Mouse (Mus musculus) liver, embryonic 12.5 days (tissue): Measurements from ENCODE around the gene Arf4. TPM values are rescaled to one million over a fixed set of nuclear protein-coding genes. Genes with fewer than 3 reads are reported as not detected.

Source experiments
- ATAC-seq: fragments of 200-750 bp; cut with Nextera tagmentation; 2 replicates; pipeline ENCODE4 v1.8.0; 2017; ENCODE audit warnings: moderate number of reproducible peaks, mild to moderate bottlenecking, moderate library complexity
- H3K27ac ChIP-seq: fragments of 300-500 bp; sonication (generic); 2 replicates; pipeline ENCODE4 v1.5.1; 2016; ENCODE audit warnings: mild to moderate bottlenecking
- H3K27me3 ChIP-seq: fragments of 300-500 bp; sonication (generic); replicated peaks from 2 replicates; pipeline ENCODE4 v1.6.1; 2016; ENCODE audit warnings: mild to moderate bottlenecking, moderate library complexity
- H3K36me3 ChIP-seq: fragments of 300-500 bp; sonication (generic); 2 replicates; pipeline ENCODE4 v1.6.1; 2016; ENCODE audit warnings: mild to moderate bottlenecking, moderate library complexity
- H3K4me1 ChIP-seq: fragments of 300-500 bp; sonication (generic); 2 replicates; pipeline ENCODE4 v1.6.1; 2016
- H3K4me2 ChIP-seq: fragments of 300-500 bp; sonication (generic); 2 replicates; pipeline ENCODE4 v1.6.1; 2016; ENCODE audit warnings: mild to moderate bottlenecking, moderate library complexity
- H3K4me3 ChIP-seq: fragments of 300-500 bp; sonication (generic); 2 replicates; pipeline ENCODE4 v1.5.1; 2016; ENCODE audit warnings: mild to moderate bottlenecking, moderate library complexity
- H3K9ac ChIP-seq: fragments of 300-500 bp; sonication (generic); 2 replicates; pipeline ENCODE4 v1.6.1; 2016; ENCODE audit warnings: mild to moderate bottlenecking, moderate library complexity
- H3K9me3 ChIP-seq: fragments of 300-500 bp; sonication (generic); replicated peaks from 2 replicates; pipeline ENCODE4 v1.6.1; 2016; ENCODE audit warnings: mild to moderate bottlenecking, moderate library complexity
- WGBS: fragments of 180-500 bp; shearing (Covaris S2); methylation state at CpG from one replicate; pipeline ENCODE4 v1.1.7; 2016; ENCODE audit not compliant: insufficient replicate concordance; 5-methylcytosine and 5-hydroxymethylcytosine counted together
- polyA plus RNA-seq: library from polyadenylated mRNA; unstranded; fragments of >200 nt; fragmentation: Nextera tagmentation; extraction: Ambion mirVana; gene quantifications from 2 replicates; pipeline ENCODE4 v1.2.1, GENCODE M21; 2016

Gene Arf4
- polyA plus RNA-seq, result 203 and 206 TPM in 2 replicates

DNA sequence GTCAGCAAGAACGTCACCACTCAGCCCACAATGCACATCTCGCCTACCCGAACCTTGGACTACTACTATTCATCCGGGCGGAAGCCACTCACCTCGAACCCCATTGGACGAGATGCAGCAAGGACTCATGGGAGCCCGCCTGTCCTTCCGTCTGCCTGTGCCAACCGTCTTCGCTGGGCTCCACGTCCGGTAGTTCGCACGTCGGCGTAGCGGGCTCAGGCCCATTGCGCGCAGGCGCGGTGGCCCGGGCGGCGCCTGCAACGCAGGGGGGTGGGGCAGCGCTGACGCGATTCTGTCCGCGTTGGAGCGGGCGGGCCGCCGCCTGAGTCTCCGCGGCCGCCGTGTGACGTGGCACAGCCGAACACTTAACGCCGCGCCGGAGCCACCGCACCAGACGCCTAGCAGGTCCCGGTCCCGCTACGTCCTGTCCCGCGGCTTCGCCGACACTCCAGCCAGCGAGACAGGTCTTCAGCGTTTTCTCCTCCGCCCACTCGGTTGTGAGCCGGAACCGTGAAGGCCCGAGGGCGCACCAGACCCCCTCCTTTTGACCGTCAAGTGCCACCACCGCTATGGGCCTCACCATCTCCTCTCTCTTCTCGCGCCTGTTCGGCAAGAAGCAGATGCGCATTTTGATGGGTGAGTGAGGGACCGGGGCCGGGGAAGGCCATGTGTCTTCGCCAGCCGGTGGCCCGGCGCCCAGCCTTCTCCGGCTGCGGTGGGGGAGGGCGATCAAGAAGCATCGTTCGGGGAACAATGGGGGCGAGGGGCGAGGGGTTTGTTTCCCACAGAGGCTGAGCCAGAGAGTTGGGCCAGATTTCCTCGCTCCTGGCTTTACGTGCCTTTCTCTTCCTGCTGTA is at the start of gene Arf4:
Gene Arf4, plus strand, starts transcription at position 224 of the 857 bp plus-strand sequence.
- no peaks in the 10 kb centered on the region for H3K27me3 ChIP-seq
- under 1% methylated on average over 83 of the region's 83 CpGs for WGBS
- H3K27ac ChIP-seq, result peak within 1 kb of the TSS; percentile 98
- H3K4me2 ChIP-seq, result peak within 1 kb of the TSS; percentile 81
- peaks cover 38% of the 10 kb centered on the region for H3K4me1 ChIP-seq
- H3K4me3 ChIP-seq, result peak within 1 kb of the TSS; percentile 98
- H3K9ac ChIP-seq, result peak within 1 kb of the TSS; percentile 98
- H3K36me3 ChIP-seq, result peaks cover 7% of the 10 kb centered on the region; the same call in 1 of the 2 replicates
- no peaks in the 10 kb centered on the region for H3K9me3 ChIP-seq
- ATAC-seq, result peak; percentile 98

DNA sequence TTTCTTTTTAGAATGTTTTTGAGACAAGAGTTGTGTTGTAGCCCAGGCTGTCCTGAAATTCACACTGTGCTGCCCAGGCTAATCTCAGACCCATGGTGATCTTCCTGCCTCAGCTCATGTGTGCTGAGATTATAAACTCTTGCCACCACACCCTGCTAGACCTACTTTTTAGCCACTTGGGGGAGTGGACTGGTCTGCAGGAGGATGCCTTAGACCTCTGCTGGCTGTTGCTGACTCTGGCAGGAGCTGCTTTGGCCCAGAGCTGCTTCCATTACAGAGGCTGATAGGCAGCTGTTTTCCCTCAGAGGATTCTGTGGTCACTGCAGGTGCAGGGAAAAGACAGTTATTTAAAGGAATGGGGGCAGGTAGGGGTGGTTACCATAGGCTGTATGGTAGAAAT is 46.5 kb upstream of the Arf4 start:
- H3K9me3 ChIP-seq, result no peaks in the 10 kb centered on the region
- peaks cover 89% of the 10 kb centered on the region for H3K4me1 ChIP-seq
- 0 out of 2 replicates have a peak overlapping the region, but pooled peaks have one; percentile 65 for H3K27ac ChIP-seq
- no peak overlapping the region for H3K4me2 ChIP-seq
- H3K4me3 ChIP-seq, result no peak overlapping the region
- peaks cover 6% of the 10 kb centered on the region for H3K36me3 ChIP-seq
- no peak for ATAC-seq
- H3K27me3 ChIP-seq, result no peaks in the 10 kb centered on the region
- H3K9ac ChIP-seq, result no peak overlapping the region

DNA sequence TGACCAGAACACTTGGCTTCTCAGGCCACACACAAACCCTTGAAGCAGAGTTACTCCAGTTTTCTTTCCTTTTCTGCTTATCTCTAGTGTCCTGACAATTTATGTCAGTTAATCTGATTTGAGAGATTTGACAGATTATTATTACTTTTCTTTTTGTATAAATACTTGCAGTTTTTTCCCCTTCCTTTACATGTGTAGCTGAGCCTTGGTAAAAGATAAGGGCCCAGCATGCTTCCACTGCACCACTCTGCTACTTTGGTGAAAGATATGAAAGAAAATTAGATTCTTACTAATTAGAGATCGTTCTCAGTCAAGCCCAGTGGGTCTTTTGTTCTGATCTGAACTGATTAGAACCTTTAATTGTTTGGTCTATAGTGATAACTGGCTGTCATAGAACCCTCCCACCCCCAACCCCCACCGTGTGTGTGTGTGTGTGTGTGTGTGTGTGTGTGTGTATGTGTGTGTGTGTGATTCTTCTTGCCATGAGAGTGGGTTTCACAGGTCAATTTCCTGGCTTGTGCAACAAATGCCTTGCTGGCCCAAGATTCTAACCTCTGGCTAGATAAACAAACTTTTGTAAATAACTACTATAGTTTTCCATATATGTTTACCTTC is 44.5 kb upstream of the Arf4 start:
- peaks cover 25% of the 10 kb centered on the region for H3K36me3 ChIP-seq
- peak overlapping the region; percentile 40 for H3K9ac ChIP-seq
- ATAC-seq, result peak; percentile 61
- WGBS, result 16% methylated on average over 2 of the region's 2 CpGs
- H3K27me3 ChIP-seq, result no peaks in the 10 kb centered on the region
- peaks cover 78% of the 10 kb centered on the region for H3K4me1 ChIP-seq
- H3K4me3 ChIP-seq, result no peak overlapping the region
- H3K9me3 ChIP-seq, result 0 out of 2 replicates have a peak, but pooled peaks cover 4% of the 10 kb centered on the region
- H3K4me2 ChIP-seq, result peak overlapping the region; percentile 40
- peak overlapping the region; percentile 88 for H3K27ac ChIP-seq

DNA sequence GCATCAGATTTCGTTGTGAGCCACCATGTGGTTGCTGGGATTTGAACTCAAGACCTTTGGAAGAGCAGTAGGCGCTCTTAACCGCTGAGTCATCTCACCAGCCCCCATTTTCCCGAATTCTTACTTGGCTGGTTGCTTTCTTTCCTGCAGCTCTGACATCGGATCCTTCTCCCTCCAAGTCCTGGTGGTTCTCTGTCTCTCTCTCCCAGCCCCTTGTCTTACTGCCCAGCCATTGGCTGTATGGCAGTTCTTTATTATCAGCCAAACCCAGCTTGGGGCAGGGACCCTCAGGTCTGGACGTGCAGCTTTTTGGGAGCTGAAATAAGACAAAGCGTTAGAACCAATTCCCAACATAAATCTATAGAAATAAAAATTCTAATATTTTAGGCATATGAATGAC is 42.7 kb upstream of the Arf4 start:
- WGBS, result 30% methylated on average over 7 of the region's 7 CpGs
- peaks cover 41% of the 10 kb centered on the region for H3K36me3 ChIP-seq
- H3K9me3 ChIP-seq, result 0 out of 2 replicates have a peak, but pooled peaks cover 5% of the 10 kb centered on the region
- peak overlapping the region; percentile 45; the same call in 1 of the 2 replicates for H3K9ac ChIP-seq
- H3K4me3 ChIP-seq, result peak overlapping the region; percentile 10; the same call in 1 of the 2 replicates
- H3K4me1 ChIP-seq, result peaks cover 66% of the 10 kb centered on the region
- peak overlapping the region; percentile 55 for H3K4me2 ChIP-seq
- no peaks in the 10 kb centered on the region for H3K27me3 ChIP-seq
- peak; percentile 87 for ATAC-seq
- H3K27ac ChIP-seq, result peak overlapping the region; percentile 88

DNA sequence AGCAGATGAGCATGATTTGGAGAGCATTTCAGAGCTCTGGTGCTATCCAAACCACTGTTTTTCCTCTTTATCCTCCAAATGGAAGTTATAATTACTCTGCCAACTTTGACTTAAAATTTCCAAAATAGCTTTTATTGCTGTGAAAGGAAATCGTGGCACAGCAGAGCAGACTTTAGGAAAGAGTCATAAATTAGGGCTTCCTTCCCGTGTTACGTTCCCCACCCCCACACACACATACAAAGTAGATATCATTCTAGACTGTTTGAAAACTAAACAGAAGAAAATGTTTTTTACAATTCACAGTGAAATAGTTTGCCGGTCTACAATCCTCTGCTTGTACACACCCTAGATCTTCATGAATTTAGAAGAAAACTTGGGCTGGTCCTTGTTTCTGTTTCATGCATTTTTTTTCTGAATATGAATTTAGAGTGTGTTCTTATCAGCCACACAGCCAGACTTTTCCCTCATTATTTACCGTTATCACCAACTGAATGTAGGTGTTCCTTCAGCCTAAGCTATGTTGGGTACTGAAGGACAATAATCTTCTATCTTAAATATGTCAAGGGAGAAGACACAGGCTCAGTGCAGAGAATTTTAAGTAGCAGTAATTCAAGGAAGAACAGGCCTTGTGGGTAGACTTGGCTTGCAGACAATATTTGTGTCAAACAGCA is 42.0 kb upstream of the Arf4 start:
- peak overlapping the region; percentile 49 for H3K9ac ChIP-seq
- 0 out of 2 replicates have a peak, but pooled peaks cover 5% of the 10 kb centered on the region for H3K9me3 ChIP-seq
- H3K27me3 ChIP-seq, result no peaks in the 10 kb centered on the region
- peak; percentile 74 for ATAC-seq
- peak overlapping the region; percentile 88 for H3K27ac ChIP-seq
- peaks cover 40% of the 10 kb centered on the region for H3K36me3 ChIP-seq
- peak overlapping the region; percentile 14; the same call in 1 of the 2 replicates for H3K4me3 ChIP-seq
- WGBS, result 11% methylated on average over 5 of the region's 5 CpGs
- H3K4me2 ChIP-seq, result peak overlapping the region; percentile 55
- H3K4me1 ChIP-seq, result peaks cover 61% of the 10 kb centered on the region

- ATAC-seq, result no peak
- no peak overlapping the region for H3K4me3 ChIP-seq
- no peak overlapping the region for H3K27ac ChIP-seq
- H3K9ac ChIP-seq, result no peak overlapping the region
- 78% methylated on average over 4 of the region's 4 CpGs for WGBS
- no peaks in the 10 kb centered on the region for H3K27me3 ChIP-seq
- H3K36me3 ChIP-seq, result peaks cover 79% of the 10 kb centered on the region
- no peaks in the 10 kb centered on the region for H3K9me3 ChIP-seq
- H3K4me1 ChIP-seq, result no peaks in the 10 kb centered on the region
- no peak overlapping the region for H3K4me2 ChIP-seq
These were observed 32.5 kb upstream of the Arf4 start for GRCm38 (mm10) chr14:26605354-26605753.

- Histone ChIP-seq H3K4me2 (no peak overlapping the region), H3K9ac (no peak overlapping the region), H3K4me3 (no peak overlapping the region), H3K9me3 (no peaks in the 10 kb centered on the region), H3K36me3 (peaks cover 89% of the 10 kb centered on the region), H3K27me3 (no peaks in the 10 kb centered on the region), H3K4me1 (no peaks in the 10 kb centered on the region), H3K27ac (no peak overlapping the region)
- no peak for ATAC-seq
- WGBS, result 67% methylated on average over 1 of the region's 1 CpGs
These were observed 28.2 kb upstream of the Arf4 start for GRCm38 (mm10) chr14:26609674-26610073.

- H3K27me3 ChIP-seq, result no peaks in the 10 kb centered on the region
- ATAC-seq, result no peak
- no peak overlapping the region for H3K27ac ChIP-seq
- WGBS, result 70% methylated on average over 4 of the region's 4 CpGs
- no peak overlapping the region for H3K9ac ChIP-seq
- H3K4me3 ChIP-seq, result no peak overlapping the region
- no peaks in the 10 kb centered on the region for H3K9me3 ChIP-seq
- H3K4me2 ChIP-seq, result no peak overlapping the region
- H3K36me3 ChIP-seq, result peaks cover 90% of the 10 kb centered on the region
- H3K4me1 ChIP-seq, result no peaks in the 10 kb centered on the region
These were observed 27.2 kb upstream of the Arf4 start for GRCm38 (mm10) chr14:26610689-26611088.

GRCm38 (mm10) chr14:26625301-26625700 is 12.6 kb upstream of the Arf4 start:
- Histone ChIP-seq H3K36me3 (peaks cover 93% of the 10 kb centered on the region), H3K4me3 (no peak overlapping the region), H3K4me1 (no peaks in the 10 kb centered on the region), H3K27me3 (no peaks in the 10 kb centered on the region), H3K27ac (no peak overlapping the region), H3K9ac (no peak overlapping the region), H3K9me3 (no peaks in the 10 kb centered on the region), H3K4me2 (no peak overlapping the region)
- no peak for ATAC-seq
- WGBS, result 77% methylated on average over 4 of the region's 4 CpGs

DNA sequence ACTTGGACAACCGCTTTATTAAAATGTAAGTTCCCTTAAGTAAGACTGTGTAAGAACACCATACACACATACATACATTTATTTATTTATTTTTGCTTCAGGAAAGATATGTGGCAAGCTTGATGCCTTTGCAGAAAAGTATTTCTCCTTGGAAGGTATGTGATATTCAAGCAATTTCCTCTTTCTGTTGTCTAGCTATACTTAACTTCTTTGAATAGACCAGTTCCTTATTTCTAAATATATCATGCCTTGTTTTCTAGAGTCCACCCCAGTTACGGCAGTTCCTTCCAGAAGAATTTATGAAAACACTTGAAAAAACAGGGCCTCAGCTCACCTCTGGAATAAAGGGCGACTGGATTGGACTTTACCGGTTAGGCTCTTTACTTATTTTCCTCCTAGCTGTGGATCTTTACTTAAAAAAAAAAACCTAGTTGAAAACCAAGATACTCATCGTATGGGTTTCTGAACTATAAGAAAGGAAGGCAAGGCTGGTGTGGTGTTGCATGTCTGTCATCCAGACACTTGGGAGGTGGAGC is 11.2 kb upstream of the Arf4 start:
- H3K36me3 ChIP-seq, result peaks cover 88% of the 10 kb centered on the region
- H3K4me2 ChIP-seq, result no peak overlapping the region
- no peaks in the 10 kb centered on the region for H3K27me3 ChIP-seq
- H3K9ac ChIP-seq, result no peak overlapping the region
- no peak for ATAC-seq
- WGBS, result 61% methylated on average over 5 of the region's 5 CpGs
- H3K27ac ChIP-seq, result no peak overlapping the region
- no peaks in the 10 kb centered on the region for H3K9me3 ChIP-seq
- H3K4me3 ChIP-seq, result no peak overlapping the region
- H3K4me1 ChIP-seq, result no peaks in the 10 kb centered on the region

GRCm38 (mm10) chr14:26637025-26637850 is 636 bp upstream of the Arf4 start:
- no peaks in the 10 kb centered on the region for H3K9me3 ChIP-seq
- H3K27ac ChIP-seq, result peak overlapping the region; percentile 98
- 26% methylated on average over 17 of the region's 17 CpGs for WGBS
- H3K9ac ChIP-seq, result peak overlapping the region; percentile 68
- peak overlapping the region; percentile 81 for H3K4me2 ChIP-seq
- H3K36me3 ChIP-seq, result peaks cover 12% of the 10 kb centered on the region
- peak overlapping the region; percentile 98 for H3K4me3 ChIP-seq
- peaks cover 37% of the 10 kb centered on the region for H3K4me1 ChIP-seq
- H3K27me3 ChIP-seq, result no peaks in the 10 kb centered on the region
- peak; percentile 6; the same call in 1 of the 2 replicates for ATAC-seq
